Mouse (Mus musculus): Measurements from ENCODE around the gene Coro1a.

- TF ChIP-seq POLR2A (IDR thresholded peaks at IDR 0.05; ENCODE audit: low read depth, low read length) (no peak), ZNF384 (IDR thresholded peaks at IDR 0.05; ENCODE audit: low read depth, low read length) (no peak), CTCF (conservative IDR thresholded peaks at IDR 0.05 in 1 of 2, IDR thresholded peaks at IDR 0.05 in 1 of 2; ENCODE audit: low read depth in 2 of 2, low read length in 2 of 2) (no peak), EP300 (IDR thresholded peaks at IDR 0.05; ENCODE audit: low read length) (no peak), ZMIZ1 (IDR thresholded peaks at IDR 0.05; ENCODE audit: low read depth, low read length) (no peak), MAX (IDR thresholded peaks at IDR 0.05; ENCODE audit: low read length) (no peak)
Observed at GRCm38 (mm10) chr7:126710266-126710665, 2.7 kb upstream of the Coro1a start.
